Mouse (Mus musculus) monocyte, adult 59 days (primary cell): ENCODE measurements around the gene Klhl40. TPM values are rescaled to one million over a fixed set of nuclear protein-coding genes. Genes with fewer than 3 reads are reported as not detected.

ENCODE experiments used
- total RNA-seq, 2 experiments: library from RNA; stranded (reverse); gene quantifications; one replicate each; pipeline ENCODE4 v1.2.4; 2023

The Klhl40 gene
- not detected for total RNA-seq

GRCm38 (mm10) chr9:121777484-121778065 lies at the start of gene Klhl40:
TSS of gene Klhl40 (plus strand) at chr9:121777607.

GRCm38 (mm10) chr9:121759091-121760081 lies 18.0 kb upstream of the Klhl40 start, which contains the start of gene Zfp651:
TSS of gene Zfp651 (plus strand) at chr9:121759330.

DNA sequence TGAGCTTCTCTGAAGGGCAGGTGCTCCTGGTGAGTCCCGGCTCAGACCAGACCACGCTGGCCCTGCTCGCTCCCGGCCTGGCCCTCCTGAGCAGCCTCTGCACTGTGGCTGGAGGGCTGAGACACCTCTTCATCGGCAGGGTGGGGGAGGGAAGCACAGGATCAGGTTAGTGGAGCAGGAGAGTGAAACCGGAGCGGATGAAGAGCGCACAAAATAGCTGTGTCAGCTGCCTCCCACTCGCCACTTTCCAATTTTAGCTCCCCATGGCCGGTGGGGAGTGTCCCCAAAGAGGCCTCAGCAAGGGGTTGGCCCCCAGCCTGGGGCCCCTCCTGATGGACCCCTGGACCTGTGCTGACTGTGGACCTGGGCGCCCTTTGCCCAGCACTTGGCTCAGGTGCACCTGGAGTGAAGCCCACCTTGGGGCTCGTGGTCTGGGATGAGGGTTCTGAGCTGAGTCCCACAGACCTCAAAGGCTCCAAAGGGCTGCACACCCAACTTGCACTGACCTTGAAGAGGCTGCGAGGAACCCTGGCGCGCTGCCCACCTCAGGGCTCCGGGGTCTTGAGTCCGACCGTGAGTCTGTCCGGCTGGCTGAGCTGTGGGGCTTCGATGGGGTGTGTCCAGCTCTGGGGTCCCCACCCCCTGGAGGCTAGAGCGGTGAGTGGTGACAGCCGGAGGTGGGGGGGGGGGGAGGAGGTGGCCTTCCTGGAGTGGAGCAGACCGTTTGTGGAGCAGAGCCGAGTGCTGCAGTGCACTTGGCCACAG lies 14.5 kb downstream of the Klhl40 start, which contains the start of gene Hhatl:
Gene Hhatl (minus strand): TSS at position 751 of the 765 bp plus-strand sequence.

Other genes with a start within 250 kb of the Klhl40 start
- 1 to 10 TPM in 1 of 2 experiments, not detected in 1; 1.2 TPM for gene Lyzl4, start 135.5 kb upstream of the Klhl40 start, total RNA-seq
- gene Vipr1, start 134.9 kb upstream of the Klhl40 start, total RNA-seq: 1 to 10 TPM; 1.7 to 2.6 TPM
- gene Sec22c, start 72.1 kb upstream of the Klhl40 start, total RNA-seq: 1 to 10 TPM; 9.0 to 9.2 TPM
- 10 to 100 TPM; 12.4 to 14.2 TPM for gene Ss18l2, start 67.3 kb upstream of the Klhl40 start, total RNA-seq
- gene Nktr, start 58.4 kb upstream of the Klhl40 start, total RNA-seq: 100 to 1,000 TPM; 250 to 258 TPM
- gene Zfp651, start 18.3 kb upstream of the Klhl40 start, total RNA-seq: under 1 TPM; 0.24 to 0.58 TPM
- gene Hhatl, start 14.9 kb downstream of the Klhl40 start, total RNA-seq: not detected
- not detected for gene Ccdc13, start 61.9 kb downstream of the Klhl40 start, total RNA-seq
- 10 to 100 TPM; 27.9 to 40.2 TPM for gene Higd1a, start 80.8 kb downstream of the Klhl40 start, total RNA-seq
- not detected for gene Ackr2, start 120.7 kb downstream of the Klhl40 start, total RNA-seq
- gene Cyp8b1, start 138.7 kb downstream of the Klhl40 start, total RNA-seq: not detected
- not detected for gene Fam198a, start 173.4 kb downstream of the Klhl40 start, total RNA-seq
- gene Pomgnt2, start 219.5 kb downstream of the Klhl40 start, total RNA-seq: 1 to 10 TPM in 1 of 2 experiments, under 1 TPM in 1; 0.73 to 1.8 TPM